Mouse (Mus musculus) CH12.LX (cell line): Measurements from ENCODE around the gene Procr. TPM values are rescaled to one million over a fixed set of nuclear protein-coding genes. Genes with fewer than 3 reads are reported as not detected.

Experiments
- DNase-seq: peaks from one replicate; pipeline ENCODE4 v3.0.0-alpha.2; 2013; ENCODE audit errors: extremely low read depth
- H3K27ac ChIP-seq: 2 replicates; pipeline ENCODE4 v1.5.1; 2012; ENCODE audit warnings: low read depth, mild to moderate bottlenecking, control low read depth, moderate library complexity; ENCODE audit not compliant: insufficient read depth
- H3K27me3 ChIP-seq: replicated peaks from 2 replicates; pipeline ENCODE3; 2012; ENCODE audit warnings: inconsistent platforms
- H3K36me3 ChIP-seq, 2 experiments: replicated peaks in 1 of 2; 2 replicates each; pipeline versions ENCODE3 to v1.6.1; 2012; ENCODE audit warnings: inconsistent platforms in 1 of 2, low read length in 1 of 2, mild to moderate bottlenecking in 1 of 2, mixed read lengths in 1 of 2, moderate library complexity in 1 of 2; ENCODE audit not compliant: control insufficient read depth in 1 of 2, insufficient read depth in 1 of 2
- H3K4me1 ChIP-seq, 2 experiments: 2 replicates each; pipeline ENCODE4 v1.6.1; 2012; ENCODE audit warnings: inconsistent platforms in 1 of 2, moderate library complexity in 1 of 2; ENCODE audit not compliant: insufficient read depth in 2 of 2, control insufficient read depth in 1 of 2
- H3K4me2 ChIP-seq: 2 replicates; pipeline ENCODE4 v1.6.1; 2012; ENCODE audit warnings: low read depth, mild to moderate bottlenecking, control low read depth; ENCODE audit not compliant: poor library complexity, insufficient read depth, severe bottlenecking
- H3K4me3 ChIP-seq, 3 experiments: fragments of 150-350 bp in 1 of 3; sonication (generic) in 1 of 3; replicated peaks in 1 of 3; 2 replicates each; pipeline versions ENCODE3 to v1.5.1; 2011 to 2012; ENCODE audit warnings: low read depth in 2 of 3, low read length in 2 of 3, mild to moderate bottlenecking in 2 of 3, moderate library complexity in 2 of 3, control low read depth in 1 of 3, improper control_type of control experiment in 1 of 3, inconsistent platforms in 1 of 3, mixed read lengths in 1 of 3; ENCODE audit not compliant: poor library complexity in 1 of 3
- H3K79me2 ChIP-seq: replicated peaks from 2 replicates; pipeline ENCODE4 v1.6.1; 2012; ENCODE audit warnings: mild to moderate bottlenecking, moderate library complexity; ENCODE audit not compliant: control insufficient read depth, poor library complexity, insufficient read depth, severe bottlenecking; ENCODE audit errors: extremely low read depth
- H3K9ac ChIP-seq: 2 replicates; pipeline ENCODE4 v1.6.1; 2012; ENCODE audit warnings: low read depth, mild to moderate bottlenecking, control low read depth, moderate library complexity; ENCODE audit not compliant: insufficient read depth
- H3K9me3 ChIP-seq: replicated peaks from 2 replicates; pipeline ENCODE3; 2012; ENCODE audit warnings: low read length, inconsistent platforms, mixed read lengths
- BHLHE40 ChIP-seq: IDR thresholded peaks from 2 replicates; pipeline ENCODE4 v1.6.1; 2011; ENCODE audit warnings: mild to moderate bottlenecking, low read depth, low read length, improper control_type of control experiment
- CTCF ChIP-seq, 2 experiments: IDR thresholded peaks in 1 of 2; conservative IDR thresholded peaks in 1 of 2; 2 replicates each; pipeline ENCODE4 v1.5.1; 2011 to 2012; ENCODE audit warnings: low read depth in 2 of 2, low read length in 2 of 2, improper control_type of control experiment in 1 of 2, inconsistent platforms in 1 of 2, mild to moderate bottlenecking in 1 of 2, moderate library complexity in 1 of 2
- E2F4 ChIP-seq: IDR thresholded peaks from 2 replicates; pipeline ENCODE4 v1.6.1; 2011; ENCODE audit warnings: low read depth, low read length, improper control_type of control experiment; ENCODE audit not compliant: insufficient replicate concordance
- ELF1 ChIP-seq: IDR thresholded peaks from 2 replicates; pipeline ENCODE4 v1.6.1; 2014; ENCODE audit warnings: low read depth, mild to moderate bottlenecking, inconsistent platforms, low read length, improper control_type of control experiment
- GABPA ChIP-seq: IDR thresholded peaks from 2 replicates; pipeline ENCODE4 v1.6.1; 2012; ENCODE audit warnings: low read depth, low read length, improper control_type of control experiment, inconsistent platforms; ENCODE audit not compliant: insufficient replicate concordance
- JUND ChIP-seq: conservative IDR thresholded peaks from 2 replicates; pipeline ENCODE4 v1.6.1; 2011; ENCODE audit warnings: low read depth, low read length, improper control_type of control experiment
- KAT2A ChIP-seq: IDR thresholded peaks from 2 replicates; pipeline ENCODE4 v1.6.1; 2012; ENCODE audit warnings: low read length, improper control_type of control experiment, inconsistent platforms; ENCODE audit not compliant: insufficient replicate concordance
- MAFK ChIP-seq: IDR thresholded peaks from 2 replicates; pipeline ENCODE4 v1.6.1; 2011; ENCODE audit warnings: low read length, improper control_type of control experiment; ENCODE audit not compliant: insufficient replicate concordance
- MEF2A ChIP-seq: IDR thresholded peaks from 2 replicates; pipeline ENCODE4 v1.6.1; 2014; ENCODE audit warnings: low read depth, mild to moderate bottlenecking, inconsistent platforms, low read length, improper control_type of control experiment, borderline replicate concordance
- MYC ChIP-seq: IDR thresholded peaks from 2 replicates; pipeline ENCODE4 v1.6.1; 2011; ENCODE audit warnings: low read depth, mild to moderate bottlenecking, improper control_type of control experiment, low read length
- NRF1 ChIP-seq: IDR thresholded peaks from 2 replicates; pipeline ENCODE4 v1.6.1; 2014; ENCODE audit warnings: low read depth, mild to moderate bottlenecking, inconsistent platforms, low read length, improper control_type of control experiment, moderate library complexity
- POLR2AphosphoS2 ChIP-seq: IDR thresholded peaks from 2 replicates; pipeline ENCODE4 v1.6.1; 2011; ENCODE audit warnings: low read depth, low read length, improper control_type of control experiment
- TBP ChIP-seq: conservative IDR thresholded peaks from 2 replicates; pipeline ENCODE4 v1.6.1; 2011; ENCODE audit warnings: low read depth, low read length, improper control_type of control experiment
- UBTF ChIP-seq: IDR thresholded peaks from 2 replicates; pipeline ENCODE4 v1.6.1; 2012; ENCODE audit warnings: low read depth, mild to moderate bottlenecking, inconsistent platforms, low read length, improper control_type of control experiment, moderate library complexity
- USF2 ChIP-seq: conservative IDR thresholded peaks from 2 replicates; pipeline ENCODE4 v1.6.1; 2011; ENCODE audit warnings: low read depth, low read length, improper control_type of control experiment
- ZKSCAN1 ChIP-seq: IDR thresholded peaks from 2 replicates; pipeline ENCODE4 v1.6.1; 2012; ENCODE audit warnings: low read depth, inconsistent platforms, low read length, improper control_type of control experiment, borderline replicate concordance
- ZMIZ1 ChIP-seq: IDR thresholded peaks from 2 replicates; pipeline ENCODE4 v1.6.1; 2012; ENCODE audit warnings: low read depth, mild to moderate bottlenecking, inconsistent platforms, low read length, improper control_type of control experiment
- dilution Hi-C: fragments of 300-500 bp; cut with MboI; formaldehyde crosslinking; loops from 2 replicates; pipeline ENCODE4 v1.14.3; 2020; ENCODE audit warnings: low sequenced_read_pairs; ENCODE audit not compliant: extremely low pct_unique_long_range_greater_than_20kb, extremely low pct_ligation_motif_present
- in situ Hi-C: fragments of 300-500 bp; cut with MboI; formaldehyde crosslinking; loops from 3 replicates; pipeline ENCODE4 v1.14.3; 2019; ENCODE audit warnings: low sequenced_read_pairs, low pct_ligation_motif_present, low pct_unique_long_range_greater_than_20kb, mixed read lengths
- polyA plus RNA-seq: library from polyadenylated mRNA; unstranded; fragments of >175 nt; gene quantifications from 2 replicates; pipeline ENCODE4 v1.2.1, GENCODE M21; 2012; ENCODE audit warnings: low read depth; ENCODE audit not compliant: insufficient read length
- total RNA-seq, 2 experiments: library from RNA; depleted of rRNA; stranded (reverse); fragments of 300-350 nt in 1 of 2; fragments of >200 nt in 1 of 2; gene quantifications; 2 replicates each; pipeline ENCODE4 v1.2.3; 2012 to 2014

Gene Procr
- total and polyA plus RNA-seq, 3 experiments, result 0.14 to 2.8 TPM; not detected in 1

- H3K9ac ChIP-seq, result no peak overlapping the region
- H3K27me3 ChIP-seq, result no peaks in the 10 kb centered on the region
- no peaks in the 10 kb centered on the region for H3K9me3 ChIP-seq
- peaks cover 0 to 9% of the 10 kb centered on the region in 2 experiments; a peak in 1 of 4 replicates for H3K4me1 ChIP-seq
- no peaks in the 10 kb centered on the region for H3K36me3 ChIP-seq
- H3K4me3 ChIP-seq, result no peak overlapping the region
- no peaks in the 10 kb centered on the region for H3K79me2 ChIP-seq
- TF ChIP-seq JUND (no peak), NRF1 (no peak), GABPA (no peak), POLR2AphosphoS2 (no peak), ELF1 (no peak), BHLHE40 (no peak)
- in situ Hi-C loops (no loop called here), dilution Hi-C loops (no loop called here)
- H3K4me2 ChIP-seq, result no peak overlapping the region
- no peak overlapping the region for H3K27ac ChIP-seq
- no peak for DNase-seq
These were observed 13.1 kb upstream of the Procr start for GRCm38 (mm10) chr2:155737803-155738202.

GRCm38 (mm10) chr2:155742211-155742610 lies 8.7 kb upstream of the Procr start:
- Histone ChIP-seq H3K27me3 (no peaks in the 10 kb centered on the region), H3K27ac (no peak overlapping the region), H3K79me2 (no peaks in the 10 kb centered on the region), H3K9ac (no peak overlapping the region), H3K4me2 (no peak overlapping the region)
- dilution Hi-C loops (no loop called here), in situ Hi-C loops (no loop called here)
- no peak for DNase-seq
- no peak for TF ChIP-seq MYC
- TF ChIP-seq JUND, result no peak
- TF ChIP-seq E2F4, result no peak
- TF ChIP-seq ZMIZ1, result no peak
- TF ChIP-seq CTCF (conservative IDR thresholded peaks at IDR 0.05 in 1 of 2, IDR thresholded peaks at IDR 0.05 in 1 of 2; ENCODE audit: low read depth in 2 of 2, low read length in 2 of 2), result no peak
- no peak for TF ChIP-seq KAT2A
- no peak for TF ChIP-seq TBP
- TF ChIP-seq UBTF, result no peak
- no peak for TF ChIP-seq USF2
- no peak for TF ChIP-seq MAFK
- no peak for TF ChIP-seq ZKSCAN1
- no peak for TF ChIP-seq GABPA
- no peak for TF ChIP-seq MEF2A
- TF ChIP-seq, all 38 proteins: peak for 0
- H3K4me1 ChIP-seq, result peaks cover 3 to 4% of the 10 kb centered on the region in 2 experiments; a peak in 3 of 4 replicates
- no peaks in the 10 kb centered on the region for H3K36me3 ChIP-seq
- H3K4me3 ChIP-seq, result no peak overlapping the region
- no peaks in the 10 kb centered on the region for H3K9me3 ChIP-seq
